Mouse (Mus musculus): Measurements from ENCODE around the gene Cd28. TPM values are rescaled to one million over a fixed set of nuclear protein-coding genes. Genes with fewer than 3 reads are reported as not detected.

The Cd28 gene
- total and polyA plus RNA-seq, 3 experiments, result not detected

- Histone ChIP-seq H3K4me1 (ENCODE audit: control insufficient read depth in 1 of 2, insufficient read depth in 2 of 2, low read length in 2 of 2) (no peaks in the 10 kb centered on the region), H3K27ac (ENCODE audit: control insufficient read depth, low read depth, low read length) (no peak overlapping the region), H3K27me3 (ENCODE audit: control insufficient read depth in 1 of 2, insufficient read depth in 2 of 2, low read length in 2 of 2) (no peaks in the 10 kb centered on the region), H3K36me3 (ENCODE audit: control insufficient read depth in 1 of 2, insufficient read depth in 2 of 2, low read length in 2 of 2) (no peaks in the 10 kb centered on the region), H3K9ac (ENCODE audit: control insufficient read depth, low read depth, low read length, poor library complexity, severe bottlenecking) (no peak overlapping the region), H3K79me2 (ENCODE audit: control insufficient read depth, insufficient read depth, low read length, poor library complexity) (no peaks in the 10 kb centered on the region), H3K9me3 (replicated peaks; ENCODE audit: insufficient read depth, low read length) (no peaks in the 10 kb centered on the region), H3K4me3 (ENCODE audit: control insufficient read depth in 1 of 2, insufficient read depth in 1 of 2, low read depth in 2 of 2, low read length in 2 of 2) (no peak overlapping the region)
- TF ChIP-seq HCFC1 (IDR thresholded peaks at IDR 0.05; ENCODE audit: low read depth, low read length) (no peak), ZKSCAN1 (IDR thresholded peaks at IDR 0.05; ENCODE audit: low read depth, low read length) (no peak), POLR2A (IDR thresholded peaks at IDR 0.05; ENCODE audit: control insufficient read depth in 1 of 2, insufficient read depth in 1 of 2, low read depth in 1 of 2, low read length in 2 of 2, poor library complexity in 1 of 2) (no peak), ELF1 (IDR thresholded peaks at IDR 0.05; ENCODE audit: low read depth, low read length) (no peak), ETS1 (IDR thresholded peaks at IDR 0.05; ENCODE audit: low read depth, low read length) (no peak), POLR2AphosphoS5 (IDR thresholded peaks at IDR 0.05; ENCODE audit: borderline replicate concordance, low read depth, low read length) (no peak)
- DNase-seq (ENCODE audit: low read depth, low spot score), result no peak
Observed at GRCm38 (mm10) chr1:60755391-60756243, 39.0 kb downstream of the Cd28 start.

GRCm38 (mm10) chr1:60757631-60758030 is 41.0 kb downstream of the Cd28 start:
- H3K36me3 ChIP-seq (ENCODE audit: control insufficient read depth in 1 of 2, insufficient read depth in 2 of 2, low read length in 2 of 2), result no peaks in the 10 kb centered on the region
- TF ChIP-seq ZMIZ1 (IDR thresholded peaks at IDR 0.05; ENCODE audit: low read depth, low read length), result no peak
- TF ChIP-seq CTCF (IDR thresholded peaks at IDR 0.05 in 2 of 3, conservative IDR thresholded peaks at IDR 0.05 in 1 of 3; ENCODE audit: control insufficient read depth in 1 of 3, insufficient read depth in 1 of 3, low read depth in 2 of 3, low read length in 3 of 3, poor library complexity in 1 of 3, severe bottlenecking in 1 of 3), result no peak
- no peak for TF ChIP-seq TCF12 (IDR thresholded peaks at IDR 0.05; ENCODE audit: low read depth, low read length)
- no peak for TF ChIP-seq CHD2 (IDR thresholded peaks at IDR 0.05; ENCODE audit: low read length)
- no peak for TF ChIP-seq ZC3H11A (IDR thresholded peaks at IDR 0.05; ENCODE audit: low read depth, low read length)
- no peak for TF ChIP-seq GABPA (IDR thresholded peaks at IDR 0.05; ENCODE audit: low read depth, low read length)
- no peak for TF ChIP-seq POLR2AphosphoS5 (IDR thresholded peaks at IDR 0.05; ENCODE audit: borderline replicate concordance, low read depth, low read length)
- TF ChIP-seq RAD21 (IDR thresholded peaks at IDR 0.05; ENCODE audit: low read depth, low read length), result no peak
- TF ChIP-seq POLR2A (IDR thresholded peaks at IDR 0.05; ENCODE audit: control insufficient read depth in 1 of 2, insufficient read depth in 1 of 2, low read depth in 1 of 2, low read length in 2 of 2, poor library complexity in 1 of 2), result no peak
- no peak for TF ChIP-seq EP300 (IDR thresholded peaks at IDR 0.05; ENCODE audit: low read depth in 1 of 2, low read length in 2 of 2)
- no peak for TF ChIP-seq POLR2AphosphoS2 (IDR thresholded peaks at IDR 0.05; ENCODE audit: low read length)
- TF ChIP-seq MXI1 (IDR thresholded peaks at IDR 0.05; ENCODE audit: low read depth, low read length), result no peak
- TF ChIP-seq CHD1 (IDR thresholded peaks at IDR 0.05; ENCODE audit: low read depth, low read length), result no peak
- TF ChIP-seq MEF2A (IDR thresholded peaks at IDR 0.05; ENCODE audit: extremely low read depth, insufficient replicate concordance, low read depth, low read length, poor library complexity, severe bottlenecking), result no peak
- H3K9ac ChIP-seq (ENCODE audit: control insufficient read depth, low read depth, low read length, poor library complexity, severe bottlenecking), result no peak overlapping the region
- no peak overlapping the region for H3K4me3 ChIP-seq (ENCODE audit: control insufficient read depth in 1 of 2, insufficient read depth in 1 of 2, low read depth in 2 of 2, low read length in 2 of 2)
- H3K27ac ChIP-seq (ENCODE audit: control insufficient read depth, low read depth, low read length), result no peak overlapping the region
- H3K9me3 ChIP-seq (replicated peaks; ENCODE audit: insufficient read depth, low read length), result no peaks in the 10 kb centered on the region
- DNase-seq (ENCODE audit: low read depth, low spot score), result no peak
- H3K27me3 ChIP-seq (ENCODE audit: control insufficient read depth in 1 of 2, insufficient read depth in 2 of 2, low read length in 2 of 2), result no peaks in the 10 kb centered on the region
- no peaks in the 10 kb centered on the region for H3K4me1 ChIP-seq (ENCODE audit: control insufficient read depth in 1 of 2, insufficient read depth in 2 of 2, low read length in 2 of 2)
- H3K79me2 ChIP-seq (ENCODE audit: control insufficient read depth, insufficient read depth, low read length, poor library complexity), result no peaks in the 10 kb centered on the region
